Mouse (Mus musculus) hindbrain, embryonic 12.5 days (tissue): ENCODE data around the gene Crebrf. TPM values are rescaled to one million over a fixed set of nuclear protein-coding genes. Genes with fewer than 3 reads are reported as not detected.

ENCODE experiments used
- ATAC-seq: fragments of 200-750 bp; cut with Nextera tagmentation; 2 replicates; pipeline ENCODE4 v1.8.0; 2017; ENCODE audit warnings: moderate TSS enrichment; ENCODE audit not compliant: low FRiP score
- H3K27ac ChIP-seq: fragments of 300-500 bp; sonication (generic); 2 replicates; pipeline ENCODE4 v1.5.1; 2016; ENCODE audit warnings: mild to moderate bottlenecking
- H3K27me3 ChIP-seq: fragments of 300-500 bp; sonication (generic); 2 replicates; pipeline ENCODE4 v1.6.1; 2016; ENCODE audit warnings: mild to moderate bottlenecking
- H3K36me3 ChIP-seq: fragments of 300-500 bp; sonication (generic); 2 replicates; pipeline ENCODE4 v1.6.1; 2016; ENCODE audit warnings: mild to moderate bottlenecking
- H3K4me1 ChIP-seq: fragments of 300-500 bp; sonication (generic); 2 replicates; pipeline ENCODE4 v1.6.1; 2016
- H3K4me2 ChIP-seq: fragments of 300-500 bp; sonication (generic); replicated peaks from 2 replicates; pipeline ENCODE4 v1.6.1; 2016; ENCODE audit warnings: mild to moderate bottlenecking
- H3K4me3 ChIP-seq: fragments of 300-500 bp; sonication (generic); 2 replicates; pipeline ENCODE4 v1.5.1; 2016; ENCODE audit warnings: mild to moderate bottlenecking
- H3K9ac ChIP-seq: fragments of 300-500 bp; sonication (generic); 2 replicates; pipeline ENCODE4 v1.6.1; 2016; ENCODE audit warnings: mild to moderate bottlenecking, moderate library complexity
- H3K9me3 ChIP-seq: fragments of 300-500 bp; sonication (generic); replicated peaks from 2 replicates; pipeline ENCODE4 v1.6.1; 2016; ENCODE audit warnings: mild to moderate bottlenecking
- WGBS: fragments of 180-500 bp; shearing (Covaris S2); methylation state at CpG from one replicate; pipeline ENCODE4 v1.1.7; 2016; 5-methylcytosine and 5-hydroxymethylcytosine counted together
- polyA plus RNA-seq: library from polyadenylated mRNA; unstranded; fragments of >200 nt; fragmentation: Nextera tagmentation; extraction: Ambion mirVana; gene quantifications from 2 replicates; pipeline ENCODE4 v1.2.1, GENCODE M21; 2016

Crebrf gene
- polyA plus RNA-seq, 1 experiment from 2014 or later: 7.5 TPM

DNA sequence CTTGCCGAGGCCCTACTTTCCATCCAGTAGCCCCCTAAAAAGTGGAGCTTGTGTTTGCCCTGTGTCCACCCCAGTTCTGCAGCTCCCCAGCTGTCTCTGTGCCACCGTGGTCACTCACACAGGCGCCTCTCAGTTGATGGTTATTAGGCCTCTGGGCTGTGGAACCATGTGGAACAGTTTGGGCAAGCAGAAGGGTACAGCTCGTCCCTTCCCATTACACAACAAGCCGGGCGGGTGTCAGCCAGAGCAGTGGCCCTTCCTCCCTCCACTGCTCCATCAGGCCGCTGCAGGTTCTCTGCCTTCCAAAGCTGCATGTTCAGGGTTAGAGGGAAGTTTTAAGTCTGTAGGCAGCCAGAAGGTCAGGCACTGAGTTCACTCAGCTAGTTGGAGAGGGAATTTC is 24.3 kb upstream of the Crebrf start:
- peaks cover 15% of the 10 kb centered on the region; the same call in 1 of the 2 replicates for H3K4me1 ChIP-seq
- no peak overlapping the region for H3K9ac ChIP-seq
- no peak overlapping the region for H3K27ac ChIP-seq
- no peak overlapping the region for H3K4me2 ChIP-seq
- H3K36me3 ChIP-seq: peaks cover 11% of the 10 kb centered on the region
- no peak overlapping the region for H3K4me3 ChIP-seq
- 87% methylated on average over 7 of the region's 7 CpGs for WGBS
- ATAC-seq: no peak
- no peaks in the 10 kb centered on the region for H3K27me3 ChIP-seq
- no peaks in the 10 kb centered on the region for H3K9me3 ChIP-seq

DNA sequence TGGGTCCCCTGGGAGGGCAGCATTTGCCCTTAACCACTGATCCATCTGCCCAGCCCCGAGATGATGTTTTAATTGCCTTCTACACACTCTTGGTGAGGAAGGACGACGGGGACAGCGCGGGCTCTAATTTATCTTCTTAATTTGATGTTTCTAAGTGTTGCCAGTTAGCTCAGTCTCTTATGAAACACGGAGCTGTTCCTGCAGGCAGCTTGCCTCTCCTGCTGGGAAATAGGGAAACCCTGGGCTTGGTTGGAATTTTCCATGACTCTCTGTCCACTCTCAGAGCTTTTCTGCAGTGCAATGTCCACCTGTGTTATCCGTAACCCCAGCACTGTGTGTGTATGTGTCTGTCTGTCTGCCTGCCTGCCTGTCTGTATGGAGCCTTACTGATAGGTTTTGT is 22.0 kb upstream of the Crebrf start:
- H3K27ac ChIP-seq: no peak overlapping the region
- 81% methylated on average over 7 of the region's 7 CpGs for WGBS

DNA sequence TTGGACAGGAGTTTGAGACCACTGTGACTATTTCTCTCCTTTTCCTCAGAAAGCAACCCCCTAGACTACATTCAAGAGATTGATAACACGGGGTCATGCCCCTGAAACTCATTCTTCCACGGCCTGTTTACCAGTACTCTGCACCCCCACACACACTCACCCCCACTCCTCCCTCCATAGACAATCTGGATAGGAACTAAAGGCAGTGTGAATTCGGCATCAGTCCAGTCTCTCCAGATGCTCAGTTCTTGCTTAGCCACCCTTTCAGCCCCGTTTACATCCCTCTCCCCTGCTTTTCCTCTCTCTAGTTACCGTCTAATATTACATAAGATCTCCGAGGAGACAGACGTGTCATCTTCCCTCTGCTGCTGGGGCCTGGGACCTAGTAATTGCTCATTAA is 21.3 kb upstream of the Crebrf start:
- 75% methylated on average over 7 of the region's 7 CpGs for WGBS
- H3K27ac ChIP-seq: no peak overlapping the region
- no peak overlapping the region for H3K4me3 ChIP-seq

More for the DNA sequence above, 22.0 kb upstream of the Crebrf start:
- no peak overlapping the region for H3K4me3 ChIP-seq
- peaks cover 27% of the 10 kb centered on the region for H3K36me3 ChIP-seq
- H3K4me2 ChIP-seq: no peak overlapping the region
- H3K4me1 ChIP-seq: peaks cover 15% of the 10 kb centered on the region; the same call in 1 of the 2 replicates
- no peaks in the 10 kb centered on the region for H3K9me3 ChIP-seq
- no peaks in the 10 kb centered on the region for H3K27me3 ChIP-seq
- no peak overlapping the region for H3K9ac ChIP-seq
- no peak for ATAC-seq

DNA sequence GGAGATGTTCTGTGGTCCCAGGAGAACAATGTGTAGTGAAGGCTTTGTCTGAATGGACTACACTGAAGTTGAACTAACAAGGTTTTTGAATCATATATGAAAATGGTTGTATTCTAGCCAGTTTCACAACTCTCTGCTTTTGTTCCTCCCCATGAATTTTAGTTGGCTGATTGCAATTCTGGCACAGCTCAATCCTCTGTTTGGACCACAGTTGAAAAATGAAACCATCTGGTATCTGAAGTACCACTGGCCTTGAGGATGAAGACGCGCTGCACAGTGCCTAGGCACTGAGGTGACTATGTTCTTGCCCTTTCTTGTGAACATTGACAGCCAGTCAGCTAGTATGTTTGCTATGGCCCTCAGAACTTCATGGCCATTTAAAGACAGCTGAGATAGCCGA is 20.3 kb upstream of the Crebrf start:
- Histone ChIP-seq H3K9me3 (no peaks in the 10 kb centered on the region), H3K27ac (no peak overlapping the region), H3K36me3 (peaks cover 44% of the 10 kb centered on the region), H3K27me3 (no peaks in the 10 kb centered on the region), H3K9ac (no peak overlapping the region), H3K4me3 (no peak overlapping the region), H3K4me1 (0 out of 2 replicates have a peak, but pooled peaks cover 4% of the 10 kb centered on the region), H3K4me2 (no peak overlapping the region)
- 91% methylated on average over 3 of the region's 3 CpGs for WGBS
- ATAC-seq: no peak

More for the DNA sequence above, 21.3 kb upstream of the Crebrf start:
- no peak for ATAC-seq
- Histone ChIP-seq H3K27me3 (no peaks in the 10 kb centered on the region), H3K4me2 (no peak overlapping the region), H3K9ac (no peak overlapping the region), H3K4me1 (peaks cover 10% of the 10 kb centered on the region; the same call in 1 of the 2 replicates), H3K36me3 (peaks cover 34% of the 10 kb centered on the region), H3K9me3 (no peaks in the 10 kb centered on the region)

DNA sequence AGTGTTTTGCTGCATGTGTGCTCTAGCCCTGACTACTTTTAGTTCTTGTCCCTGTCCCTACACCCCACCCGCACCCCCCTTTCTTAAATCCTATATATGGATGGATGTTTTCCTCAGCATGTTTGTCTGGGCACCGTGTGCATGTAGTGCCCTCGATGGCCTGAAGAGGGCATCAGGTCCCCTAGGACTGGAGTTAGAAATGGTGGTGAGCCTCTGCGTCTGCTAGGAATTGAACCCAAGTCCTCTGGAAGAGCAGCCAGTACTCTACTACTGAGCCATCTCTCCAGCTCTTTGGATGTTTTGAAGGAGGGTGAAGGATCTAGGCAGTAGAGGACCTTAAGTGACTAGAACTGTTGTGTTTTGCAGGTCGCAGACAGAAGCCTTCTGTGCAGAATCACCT is 16.6 kb upstream of the Crebrf start:
- 82% methylated on average over 5 of the region's 5 CpGs for WGBS
- peaks cover 53% of the 10 kb centered on the region for H3K36me3 ChIP-seq
- H3K27me3 ChIP-seq: no peaks in the 10 kb centered on the region
- no peaks in the 10 kb centered on the region for H3K9me3 ChIP-seq
- H3K4me2 ChIP-seq: no peak overlapping the region
- no peak for ATAC-seq
- H3K4me1 ChIP-seq: 0 out of 2 replicates have a peak, but pooled peaks cover 2% of the 10 kb centered on the region
- H3K4me3 ChIP-seq: no peak overlapping the region
- H3K9ac ChIP-seq: no peak overlapping the region
- no peak overlapping the region for H3K27ac ChIP-seq

DNA sequence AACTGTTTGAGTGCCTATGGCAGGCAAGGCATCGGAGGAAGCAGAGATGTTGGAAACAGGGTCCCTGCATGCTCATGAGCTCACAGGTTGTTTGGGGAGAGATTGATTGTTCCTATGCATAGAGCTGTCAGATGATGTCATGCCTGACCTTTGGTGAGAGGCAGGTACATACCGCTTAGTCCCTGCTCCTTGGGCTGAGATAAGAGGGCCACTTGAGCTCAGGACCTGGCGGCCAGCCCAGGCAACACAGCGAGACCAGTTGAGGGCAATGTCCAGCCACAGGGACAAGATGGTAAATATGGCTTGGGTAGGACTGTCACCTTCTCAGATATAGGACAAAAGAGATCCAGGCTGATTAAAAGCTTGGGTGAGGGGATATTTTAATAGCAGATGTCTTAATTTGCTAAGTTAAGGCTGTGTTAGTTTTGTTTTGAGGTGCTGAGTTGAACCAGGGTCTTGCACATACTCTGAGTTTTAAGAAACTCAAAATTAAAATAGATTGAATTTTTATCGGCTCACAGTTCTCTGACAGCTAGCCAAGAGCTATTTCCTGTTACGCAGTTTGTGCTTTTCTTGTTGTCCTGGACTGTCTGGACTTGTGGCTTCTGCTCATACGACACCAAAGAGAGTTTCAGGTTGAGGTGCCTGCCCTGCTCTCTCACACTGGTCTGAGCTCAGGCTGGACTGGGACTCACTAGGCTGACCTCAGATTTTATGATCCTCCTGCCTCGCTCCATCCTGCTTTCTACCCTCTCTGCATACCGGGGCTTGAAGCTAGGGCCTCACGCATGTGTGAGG is 15.4 kb upstream of the Crebrf start:
- 94% methylated on average over 10 of the region's 10 CpGs for WGBS
- Histone ChIP-seq H3K4me3 (no peak overlapping the region), H3K27ac (no peak overlapping the region), H3K9me3 (no peaks in the 10 kb centered on the region), H3K27me3 (no peaks in the 10 kb centered on the region), H3K9ac (no peak overlapping the region), H3K36me3 (peaks cover 54% of the 10 kb centered on the region), H3K4me1 (no peaks in the 10 kb centered on the region), H3K4me2 (no peak overlapping the region)
- ATAC-seq: no peak

DNA sequence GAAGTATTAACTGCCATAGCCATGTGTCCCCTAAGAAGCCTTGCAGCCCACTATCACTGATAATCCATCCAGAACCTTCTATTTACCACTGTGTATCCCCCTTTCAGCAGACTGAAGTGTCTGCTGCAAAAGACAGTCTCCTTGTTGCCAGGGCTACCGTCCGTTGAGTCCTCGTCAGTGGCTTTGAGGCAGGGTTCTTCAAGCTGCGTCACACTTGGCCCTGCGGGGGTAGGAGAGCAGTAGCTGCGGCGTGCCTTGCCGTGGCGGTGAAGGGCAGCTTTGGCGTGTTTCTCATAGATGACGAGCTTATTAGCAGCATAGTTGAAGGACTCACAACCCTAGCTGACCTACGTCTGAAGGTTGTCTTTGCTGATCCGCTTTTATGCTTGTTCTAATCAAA is 13.9 kb upstream of the Crebrf start:
- Histone ChIP-seq H3K9ac (no peak overlapping the region), H3K27ac (no peak overlapping the region), H3K4me3 (no peak overlapping the region), H3K4me2 (no peak overlapping the region), H3K9me3 (no peaks in the 10 kb centered on the region), H3K4me1 (no peaks in the 10 kb centered on the region), H3K36me3 (peaks cover 41% of the 10 kb centered on the region), H3K27me3 (no peaks in the 10 kb centered on the region)
- ATAC-seq: no peak
- WGBS: 84% methylated on average over 13 of the region's 13 CpGs

DNA sequence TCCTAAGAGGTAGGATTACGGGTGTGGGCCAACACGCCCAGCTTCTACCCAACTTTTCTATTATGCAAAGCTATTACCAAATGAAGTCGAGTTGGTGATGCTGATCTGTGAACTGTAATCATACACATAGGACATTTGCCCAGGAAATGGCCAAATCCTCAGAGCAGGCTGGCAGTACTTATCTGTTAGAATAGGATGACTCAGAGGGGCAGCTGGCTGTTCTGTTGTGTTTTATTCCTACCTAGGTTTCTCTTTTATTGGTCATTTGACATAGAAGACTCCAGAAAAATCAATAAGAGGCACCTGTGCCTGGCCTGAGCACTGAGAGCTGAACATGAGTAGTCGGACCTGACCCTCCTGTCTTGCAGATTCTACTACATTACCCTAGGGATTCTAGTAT is 12.8 kb upstream of the Crebrf start:
- H3K4me3 ChIP-seq: no peak overlapping the region
- no peak overlapping the region for H3K27ac ChIP-seq
- H3K9me3 ChIP-seq: no peaks in the 10 kb centered on the region
- peaks cover 37% of the 10 kb centered on the region for H3K36me3 ChIP-seq
- no peaks in the 10 kb centered on the region for H3K27me3 ChIP-seq
- no peak overlapping the region for H3K9ac ChIP-seq
- no peak for ATAC-seq
- H3K4me2 ChIP-seq: no peak overlapping the region
- WGBS: 89% methylated on average over 4 of the region's 4 CpGs
- H3K4me1 ChIP-seq: no peaks in the 10 kb centered on the region; the same call in 1 of the 2 replicates

DNA sequence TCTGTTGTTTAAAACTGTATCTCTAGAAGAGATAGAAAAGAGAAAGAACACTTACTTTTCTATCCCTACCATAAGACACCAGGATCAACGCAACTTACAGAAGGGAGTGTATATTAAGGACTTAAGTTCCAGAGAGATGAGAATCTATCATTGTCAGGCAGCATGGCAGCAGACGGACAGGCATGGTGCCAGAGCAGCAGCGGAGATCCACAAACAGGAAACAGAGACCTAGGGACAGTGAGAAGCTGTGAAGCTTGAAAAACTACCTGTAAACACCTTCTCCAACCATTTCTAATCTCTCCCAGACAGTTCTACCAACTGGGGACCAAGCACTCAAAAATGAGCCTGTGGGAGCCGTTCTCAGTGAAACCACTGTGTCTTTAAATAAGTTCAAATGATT is 11.8 kb upstream of the Crebrf start:
- Histone ChIP-seq H3K27me3 (no peaks in the 10 kb centered on the region), H3K27ac (no peak overlapping the region), H3K36me3 (peaks cover 28% of the 10 kb centered on the region), H3K9me3 (no peaks in the 10 kb centered on the region), H3K4me3 (no peak overlapping the region), H3K4me1 (no peaks in the 10 kb centered on the region; the same call in 1 of the 2 replicates), H3K9ac (no peak overlapping the region), H3K4me2 (no peak overlapping the region)
- no peak for ATAC-seq
- 93% methylated on average over 4 of the region's 4 CpGs for WGBS

DNA sequence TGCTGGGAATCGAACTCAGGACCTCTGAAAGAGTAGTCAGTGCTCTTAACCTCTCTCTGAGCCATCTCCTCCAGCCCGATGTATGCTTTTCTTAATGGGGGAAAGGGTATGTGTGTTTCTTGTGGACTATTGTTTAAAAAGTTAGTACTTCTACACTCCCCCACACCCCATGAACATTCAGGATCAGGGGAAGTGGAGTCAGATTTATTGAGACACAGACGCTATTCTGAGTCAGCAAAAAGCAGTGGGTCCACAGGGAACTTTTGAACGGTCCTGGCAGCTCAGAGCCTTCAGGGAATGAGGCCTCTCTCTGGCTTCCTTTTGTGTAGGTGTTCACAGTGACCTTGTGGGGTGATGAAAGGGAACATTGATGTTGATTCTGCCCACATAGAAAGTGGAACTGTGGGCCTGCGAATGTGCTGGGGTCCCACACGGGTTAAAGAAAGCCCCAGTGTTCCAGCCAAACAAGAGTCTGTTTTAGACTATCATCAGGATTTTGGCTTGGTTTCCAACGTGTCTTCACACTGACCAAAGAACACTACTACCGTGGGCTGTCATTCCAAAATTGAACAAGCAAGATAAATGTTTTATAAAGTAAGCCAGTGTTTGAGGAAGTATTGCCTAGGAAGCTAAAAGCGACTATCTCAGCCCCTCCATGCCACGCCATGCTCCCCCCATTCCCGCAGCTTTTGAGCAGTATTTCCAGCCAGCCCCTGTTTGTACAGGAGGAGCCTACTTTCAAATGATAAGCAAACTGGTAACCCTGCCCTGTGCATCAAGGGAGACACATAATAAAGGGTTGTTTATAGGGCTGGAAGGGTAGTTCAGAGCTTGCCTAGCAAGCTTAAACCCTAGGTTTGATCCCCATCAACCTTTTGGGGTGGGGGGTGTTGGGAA is 9.7 kb upstream of the Crebrf start:
- Histone ChIP-seq H3K4me3 (no peak overlapping the region), H3K4me2 (no peak overlapping the region), H3K27me3 (no peaks in the 10 kb centered on the region), H3K27ac (no peak overlapping the region), H3K9me3 (no peaks in the 10 kb centered on the region), H3K4me1 (peaks cover 7% of the 10 kb centered on the region; the same call in 1 of the 2 replicates), H3K36me3 (peaks cover 9% of the 10 kb centered on the region; the same call in 1 of the 2 replicates), H3K9ac (no peak overlapping the region)
- WGBS: 74% methylated on average over 11 of the region's 11 CpGs
- no peak for ATAC-seq

DNA sequence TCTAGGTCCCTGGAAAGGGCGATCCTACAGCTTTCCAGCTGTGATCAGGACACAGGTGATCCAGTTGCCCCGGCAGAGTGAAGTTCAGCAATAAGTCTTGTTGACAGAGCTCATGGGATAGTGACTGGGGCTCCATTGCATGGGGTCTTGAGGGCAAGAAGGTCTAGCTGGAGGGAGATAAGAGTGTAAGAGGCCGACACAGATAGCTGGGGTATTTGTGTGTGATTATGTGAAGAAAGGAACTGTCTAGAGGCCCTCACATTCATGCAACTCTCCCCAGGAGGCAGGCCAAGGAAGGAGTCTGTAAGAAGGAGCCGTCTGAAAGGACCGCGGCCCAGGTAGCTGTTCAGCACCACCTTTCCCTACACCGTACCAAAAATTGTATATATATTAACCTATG is 8.4 kb upstream of the Crebrf start:
- Histone ChIP-seq H3K27me3 (no peaks in the 10 kb centered on the region), H3K9me3 (no peaks in the 10 kb centered on the region)
- no peak for ATAC-seq

DNA sequence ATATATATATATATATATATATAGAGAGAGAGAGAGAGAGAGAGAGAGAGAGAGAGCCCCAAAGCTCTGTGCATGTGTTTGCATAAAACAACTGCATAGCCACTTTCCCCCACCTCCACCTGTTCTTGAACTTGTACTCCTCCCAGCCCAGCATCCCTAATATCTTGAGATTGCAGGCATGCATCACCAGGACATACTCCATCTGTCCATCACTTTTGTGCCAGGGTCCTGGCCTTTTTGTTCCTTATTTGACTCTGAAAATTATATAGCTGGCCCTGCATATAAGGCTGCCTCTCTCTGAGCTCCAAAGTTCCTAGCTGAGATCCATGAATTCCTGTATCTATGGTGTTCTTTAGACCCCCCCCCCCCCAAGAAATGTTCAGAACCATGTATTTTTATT is 7.0 kb upstream of the Crebrf start:
- Histone ChIP-seq H3K27me3 (no peaks in the 10 kb centered on the region), H3K4me3 (no peak overlapping the region), H3K36me3 (0 out of 2 replicates have a peak, but pooled peaks cover 4% of the 10 kb centered on the region), H3K4me2 (no peak overlapping the region), H3K27ac (no peak overlapping the region), H3K9ac (no peak overlapping the region), H3K9me3 (no peaks in the 10 kb centered on the region), H3K4me1 (peaks cover 7% of the 10 kb centered on the region; the same call in 1 of the 2 replicates)
- ATAC-seq: no peak

More for the DNA sequence above, 8.4 kb upstream of the Crebrf start:
- no peak overlapping the region for H3K4me3 ChIP-seq
- peaks cover 7% of the 10 kb centered on the region; the same call in 1 of the 2 replicates for H3K4me1 ChIP-seq
- WGBS: 69% methylated on average over 7 of the region's 7 CpGs
- H3K4me2 ChIP-seq: no peak overlapping the region
- H3K9ac ChIP-seq: no peak overlapping the region
- no peak overlapping the region for H3K27ac ChIP-seq
- 0 out of 2 replicates have a peak, but pooled peaks cover 4% of the 10 kb centered on the region for H3K36me3 ChIP-seq
